Mouse (Mus musculus) Patski (cell line): ENCODE measurements around the gene March10. TPM values are rescaled to one million over a fixed set of nuclear protein-coding genes. Genes with fewer than 3 reads are reported as not detected.

Experiments used
- ATAC-seq: fragments of 100-300 bp; one replicate; pipeline ENCODE4 v1.8.0; 2021
- CTCF ChIA-PET: fragments of 350-600 bp; sonication (Branson Sonifier 250); formaldehyde crosslinking; loops from one replicate; lab custom pipeline; 2022; ENCODE audit warnings: inconsistent platforms; lab: Charles Lee
- POLR2A ChIA-PET: fragments of 350-600 bp; sonication (Branson Sonifier 250); formaldehyde crosslinking; loops from one replicate; lab custom pipeline; 2022; ENCODE audit warnings: antibody characterized with exemption, inconsistent platforms; lab: Charles Lee
- DNase-seq: peaks from one replicate; pipeline ENCODE4 v3.0.0-alpha.2; 2011; ENCODE audit warnings: low read depth, low spot score
- H3K27me3 ChIP-seq: fragments of 371-371 bp; one replicate; pipeline ENCODE4 v1.5.1; 2021
- CTCF ChIP-seq: fragments of 100-300 bp; IDR thresholded peaks from one replicate; pipeline ENCODE4 v1.5.1; 2021
- in situ Hi-C: fragments of 300-500 bp; cut with MboI; formaldehyde crosslinking; loops from 3 replicates; pipeline ENCODE4 v1.11.1; 2018; ENCODE audit warnings: low pct_unique_long_range_greater_than_20kb, mixed read lengths
- polyA plus RNA-seq: library from polyadenylated mRNA; unstranded; gene quantifications from one replicate; pipeline ENCODE4 v1.2.3, GENCODE M21; 2021

March10 gene
- polyA plus RNA-seq, 1 experiment from 2014 or later: 0.06 TPM

- POLR2A ChIA-PET: no interaction called here
- DNase-seq: no peak
- CTCF ChIA-PET: no interaction called here
- in situ Hi-C loops: no loop called here
- no peak for TF ChIP-seq CTCF
- no peaks in the 10 kb centered on the region for H3K27me3 ChIP-seq
- no peak for ATAC-seq
Measured at GRCm38 (mm10) chr11:105316121-105316520, 140.4 kb downstream of the March10 start.

- no peak for TF ChIP-seq CTCF
- ATAC-seq: peak; percentile 91
Measured at GRCm38 (mm10) chr11:105315296-105315695, 141.2 kb downstream of the March10 start.

GRCm38 (mm10) chr11:105313633-105314014 is 142.9 kb downstream of the March10 start:
- TF ChIP-seq CTCF: no peak
- CTCF ChIA-PET: no interaction called here
- in situ Hi-C loops: no loop called here
- H3K27me3 ChIP-seq: no peaks in the 10 kb centered on the region
- no peak for ATAC-seq
- POLR2A ChIA-PET: no interaction called here
- no peak for DNase-seq

More at GRCm38 (mm10) chr11:105315296-105315695, 141.2 kb downstream of the March10 start:
- peak; percentile 67 for DNase-seq
- in situ Hi-C loops: no loop called here
- no peaks in the 10 kb centered on the region for H3K27me3 ChIP-seq
- ChIA-PET POLR2A (no interaction called here), CTCF (no interaction called here)

GRCm38 (mm10) chr11:105312972-105313632 is 143.4 kb downstream of the March10 start:
- in situ Hi-C loops: no loop called here
- CTCF ChIA-PET: interaction anchor here (1.2 kb wide), 1 partner anchor 8 kb away, joined by 3 read pairs; no protein-coding TSS in a partner anchor
- ATAC-seq (no peak), DNase-seq (no peak)
- POLR2A ChIA-PET: interaction anchor here (0.7 kb wide), 1 partner anchor 131 kb away, joined by 3 read pairs; no protein-coding TSS in a partner anchor
- no peak for TF ChIP-seq CTCF
- no peaks in the 10 kb centered on the region for H3K27me3 ChIP-seq

DNA sequence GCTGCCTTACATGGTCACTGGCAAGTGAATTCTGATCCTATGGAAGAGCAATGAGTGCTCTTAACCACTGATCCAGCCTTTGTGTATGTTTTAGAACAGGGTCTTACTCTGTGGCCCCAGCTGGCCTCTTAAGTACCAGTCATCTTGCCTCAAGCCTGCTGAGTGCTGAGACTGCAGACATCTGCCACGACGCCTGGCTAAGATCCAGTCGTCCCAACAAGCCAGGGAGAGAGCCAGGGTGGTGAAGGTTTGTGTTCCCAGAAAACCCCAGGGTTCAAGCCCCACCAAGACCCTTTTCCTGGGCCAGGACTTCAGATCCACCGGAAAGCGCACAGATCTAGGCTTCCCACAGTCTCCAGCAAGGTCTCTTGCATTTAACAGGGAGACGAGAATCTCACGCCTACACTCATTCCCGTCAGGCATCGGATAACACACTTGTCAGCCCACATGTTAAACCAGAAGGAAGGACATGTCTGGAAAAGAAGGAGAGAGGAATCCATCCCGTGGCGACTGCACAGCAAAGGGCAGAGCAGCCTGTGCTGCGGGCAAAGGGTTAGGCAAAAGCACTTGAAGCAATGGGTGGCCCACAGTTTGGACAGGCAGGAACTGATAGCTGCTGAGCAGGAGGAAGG is 144.1 kb downstream of the March10 start:
- in situ Hi-C loops: no loop called here

DNA sequence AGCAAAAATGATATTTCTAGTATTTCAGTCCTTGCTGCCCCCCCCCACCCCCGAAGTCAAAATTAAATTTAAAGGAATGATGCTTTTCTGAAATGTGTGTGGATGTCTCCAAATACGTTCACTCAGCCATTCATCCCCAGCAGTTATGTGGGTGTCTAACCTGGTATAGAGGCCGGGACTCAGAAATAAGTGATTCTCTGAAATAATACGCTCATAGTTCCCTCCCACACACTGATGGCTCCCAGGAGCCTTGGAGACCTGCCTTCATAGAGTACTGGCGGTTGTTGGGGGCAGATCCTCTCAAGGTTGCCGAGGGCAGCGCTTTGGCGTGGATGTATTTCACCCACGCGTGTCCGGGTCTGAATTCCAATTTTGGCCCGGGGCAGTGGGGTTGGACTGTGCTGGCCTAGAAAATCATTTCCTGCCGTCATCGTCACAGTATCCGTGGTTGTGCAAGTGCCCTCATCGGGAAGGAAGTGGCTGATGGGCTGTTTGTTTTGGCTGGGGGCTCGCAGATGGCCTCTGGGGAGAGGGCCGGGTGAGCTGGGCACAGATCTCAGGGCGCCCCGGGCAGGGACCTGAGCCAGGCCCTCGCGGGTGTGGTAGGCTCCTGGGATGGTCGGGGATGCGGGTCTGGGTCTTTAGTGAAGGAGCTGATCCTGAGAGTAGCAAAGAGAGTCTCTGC is 145.1 kb downstream of the March10 start:
- CTCF ChIA-PET: no interaction called here
- H3K27me3 ChIP-seq: no peaks in the 10 kb centered on the region
- in situ Hi-C loops: no loop called here
- no peak for TF ChIP-seq CTCF
- ATAC-seq (no peak), DNase-seq (no peak)
- POLR2A ChIA-PET: no interaction called here

More for the DNA sequence above, 144.1 kb downstream of the March10 start:
- no peak for TF ChIP-seq CTCF
- ATAC-seq (no peak), DNase-seq (no peak)
- ChIA-PET POLR2A (interaction anchor here (0.7 kb wide), 1 partner anchor 131 kb away, joined by 3 read pairs; no protein-coding TSS in a partner anchor), CTCF (interaction anchor here (1.2 kb wide), 1 partner anchor 9 kb away, joined by 3 read pairs; no protein-coding TSS in a partner anchor)
- H3K27me3 ChIP-seq: no peaks in the 10 kb centered on the region

Other genes with a start within 250 kb of the March10 start
- 0.09 TPM for gene Mrc2, start 164.1 kb downstream of the March10 start, polyA plus RNA-seq
- gene Tanc2, start 133.3 kb upstream of the March10 start, polyA plus RNA-seq: 12.7 TPM